Mouse (Mus musculus): ENCODE data around the gene Prkci.

GRCm38 (mm10) chr3:30959868-30960831 is 35.4 kb upstream of the Prkci start:
- TF ChIP-seq CTCF (IDR thresholded peaks at IDR 0.05; ENCODE audit: insufficient read depth, low read depth, low read length) (no peak), POLR2A (IDR thresholded peaks at IDR 0.05; ENCODE audit: insufficient read depth, low read depth, low read length) (no peak)

All from olfactory bulb, adult 2 months (tissue).